In genomic region chr2:166654875-166655274, GRCm38 (mm10) we compare ENCODE assay signal across 23 mouse cellular contexts. TPM values are rescaled to one million over a fixed set of nuclear protein-coding genes. Genes with fewer than 3 reads are reported as not detected.
A peak's percentile ranks its signal among the peaks of the same experiment; 100 is the strongest.
DNase-seq lines count a peak whose midpoint lies in the region; ATAC-seq lines count a peak whose summit lies in the region.
"Had no signal": no experiment of that assay in that cellular context is flagged by ENCODE, and none has a peak within 500 bp of the region (broad histone marks: within the 10 kb centered on the region; RNA-seq: fewer than 3 reads in every experiment).

No protein-coding gene starts in this region.

- H3K9me3 ChIP-seq in hindbrain, embryonic 12.5 days (replicated peaks), result no peaks in the 10 kb centered on the region
- no peaks in the 10 kb centered on the region for H3K9me3 ChIP-seq in hindbrain, embryonic 11.5 days (ENCODE audit: control insufficient read depth, low read length)
- H3K9me3 ChIP-seq: embryonic facial prominence, embryonic 13.5 days; heart, embryonic 15.5 days; hindbrain, embryonic 15.5 days; intestine, embryonic 15.5 days had no signal

- H3K4me3 ChIP-seq in hindbrain, embryonic 12.5 days, result no peak overlapping the region
- no peak overlapping the region for H3K4me3 ChIP-seq in hindbrain, embryonic 11.5 days (ENCODE audit: low read depth, low read length)
- H3K4me3 ChIP-seq: embryonic facial prominence, embryonic 13.5 days; heart, embryonic 15.5 days; hindbrain, embryonic 15.5 days; intestine, embryonic 15.5 days had no signal

- H3K36me3 ChIP-seq in hindbrain, embryonic 12.5 days, result no peaks in the 10 kb centered on the region
- H3K36me3 ChIP-seq in hindbrain, embryonic 11.5 days (ENCODE audit: control insufficient read depth, insufficient read depth, low read length), result no peaks in the 10 kb centered on the region
- H3K36me3 ChIP-seq: heart, embryonic 15.5 days; hindbrain, embryonic 15.5 days; intestine, embryonic 15.5 days had no signal

- peak; percentile 47 for DNase-seq in CD4-positive, CD25-positive, alpha-beta regulatory T cell, adult 2 months (ENCODE audit: low read depth, low spot score)
- no peak for DNase-seq in hindbrain, embryonic 11.5 days (ENCODE audit: low spot score)
- DNase-seq in 416B (ENCODE audit: low read depth), result peak; percentile 25
- peak; percentile 75 for DNase-seq in induced T-regulatory cell, adult 2 months (ENCODE audit: low read depth)
- DNase-seq in heart, adult 9 months (ENCODE audit: low spot score in 2 of 2), result no peak
- no peak for DNase-seq in right cerebral cortex, adult 2 months (ENCODE audit: low spot score in 2 of 2)
- DNase-seq: adrenal gland, postnatal 14 days; cerebellum, adult 11-12 months; cerebellum, adult 9-10 months; cerebellum, postnatal 25 days; gastrocnemius, postnatal 10 days; heart, adult 18-20 months; heart, postnatal 14 days; kidney, adult 18-20 months had no signal

- no peak for ATAC-seq in CD4-positive, CD25-positive, alpha-beta regulatory T cell, adult 4 months
- no peak for ATAC-seq in hindbrain, embryonic 12.5 days (ENCODE audit: low FRiP score)
- no peak for ATAC-seq in hindbrain, embryonic 11.5 days (ENCODE audit: low FRiP score)
- ATAC-seq: forebrain, embryonic 16.5 days; Patski had no signal

- peak overlapping the region; percentile 75; the same call in 1 of the 2 replicates for H3K27ac ChIP-seq in hindbrain, embryonic 12.5 days
- no peak overlapping the region for H3K27ac ChIP-seq in hindbrain, embryonic 11.5 days (ENCODE audit: low read depth, low read length)
- H3K27ac ChIP-seq: hindbrain, embryonic 15.5 days; intestine, embryonic 15.5 days had no signal

- 81% methylated on average over 4 of the region's 4 CpGs for WGBS in hindbrain, embryonic 12.5 days
- WGBS in hindbrain, embryonic 11.5 days, result 86% methylated on average over 4 of the region's 4 CpGs

- no peak overlapping the region for H3K4me2 ChIP-seq in hindbrain, embryonic 12.5 days (replicated peaks)
- H3K4me2 ChIP-seq in hindbrain, embryonic 11.5 days (replicated peaks; ENCODE audit: low read depth, low read length), result no peak overlapping the region
- H3K4me2 ChIP-seq: embryonic facial prominence, embryonic 13.5 days; heart, embryonic 11.5 days; heart, embryonic 15.5 days; hindbrain, embryonic 15.5 days; intestine, embryonic 15.5 days had no signal

- H3K4me1 ChIP-seq in hindbrain, embryonic 12.5 days, result peaks cover 79% of the 10 kb centered on the region
- H3K4me1 ChIP-seq in hindbrain, embryonic 11.5 days (replicated peaks; ENCODE audit: control insufficient read depth, insufficient read depth, low read length), result peaks cover 33% of the 10 kb centered on the region

- no peak overlapping the region for H3K9ac ChIP-seq in hindbrain, embryonic 12.5 days
- no peak overlapping the region for H3K9ac ChIP-seq in hindbrain, embryonic 11.5 days (ENCODE audit: low read depth, low read length)
- H3K9ac ChIP-seq: embryonic facial prominence, embryonic 13.5 days; heart, embryonic 15.5 days; hindbrain, embryonic 15.5 days; intestine, embryonic 15.5 days had no signal

- no peaks in the 10 kb centered on the region for H3K27me3 ChIP-seq in hindbrain, embryonic 12.5 days
- no peaks in the 10 kb centered on the region for H3K27me3 ChIP-seq in hindbrain, embryonic 11.5 days (ENCODE audit: control insufficient read depth, insufficient read depth, low read length)
- H3K27me3 ChIP-seq: embryonic facial prominence, embryonic 13.5 days; heart, embryonic 15.5 days; hindbrain, embryonic 15.5 days; intestine, embryonic 15.5 days; Patski had no signal

RNA-seq across cellular contexts. Expression of gene Prex1, which starts 58.8 kb away (rescaled TPM):
- polyA plus RNA-seq in CD4-positive, CD25-positive, alpha-beta regulatory T cell, adult 4 months (2017; shearing (Covaris generic)), result 10 to 100 TPM; 25.0 to 25.2 TPM
- polyA plus RNA-seq in hindbrain, embryonic 12.5 days (2016; fragmentation: Nextera tagmentation; extraction: Ambion mirVana), result 40.8 and 43.8 TPM in 2 replicates
- polyA plus RNA-seq in hindbrain, embryonic 11.5 days (2014; fragmentation: Nextera tagmentation; extraction: Ambion mirVana), result 20.9 and 21.7 TPM in 2 replicates

Comparison
In these comparisons a context has a peak if more than half of its experiments do, and no peak if none do; other contexts are left out.
1. DNase-seq: peak in CD4-positive, CD25-positive, alpha-beta regulatory T cell, adult 2 months (single experiment), 416B (single experiment) and induced T-regulatory cell, adult 2 months (single experiment); none in hindbrain, embryonic 11.5 days (single experiment), heart, adult 9 months (0 of 2) and right cerebral cortex, adult 2 months (0 of 2).